Mouse (Mus musculus) intestine, postnatal 0 days (tissue): ENCODE results near the gene Sf3b6. TPM values are rescaled to one million over a fixed set of nuclear protein-coding genes. Genes with fewer than 3 reads are reported as not detected.

ENCODE experiments used
- ATAC-seq: fragments of 200-750 bp; cut with Nextera tagmentation; 2 replicates; pipeline ENCODE4 v1.8.0; 2017; ENCODE audit warnings: mild to moderate bottlenecking, moderate TSS enrichment, moderate library complexity
- H3K27ac ChIP-seq: fragments of 300-500 bp; sonication (generic); 2 replicates; pipeline ENCODE4 v1.5.1; 2014; ENCODE audit warnings: mild to moderate bottlenecking, low read depth, low read length, moderate library complexity
- H3K27me3 ChIP-seq: fragments of 300-500 bp; sonication (generic); replicated peaks from 2 replicates; pipeline ENCODE4 v1.6.1; 2014; ENCODE audit warnings: low read length, mixed read lengths; ENCODE audit not compliant: control insufficient read depth, insufficient read depth
- H3K36me3 ChIP-seq: fragments of 300-500 bp; sonication (generic); 2 replicates; pipeline ENCODE4 v1.6.1; 2014; ENCODE audit warnings: mild to moderate bottlenecking, moderate library complexity; ENCODE audit not compliant: control insufficient read depth, insufficient read depth
- H3K4me1 ChIP-seq: fragments of 300-500 bp; sonication (generic); replicated peaks from 2 replicates; pipeline ENCODE4 v1.6.1; 2014; ENCODE audit warnings: antibody characterized with exemption, low read length, mixed read lengths; ENCODE audit not compliant: control insufficient read depth, insufficient read depth
- H3K4me2 ChIP-seq: fragments of 300-500 bp; sonication (generic); replicated peaks from 2 replicates; pipeline ENCODE4 v1.6.1; 2014; ENCODE audit warnings: low read depth, mild to moderate bottlenecking, moderate library complexity
- H3K4me3 ChIP-seq: fragments of 300-500 bp; sonication (generic); 2 replicates; pipeline ENCODE4 v1.5.1; 2014; ENCODE audit warnings: low read depth, low read length
- H3K9ac ChIP-seq: fragments of 300-500 bp; sonication (generic); 2 replicates; pipeline ENCODE4 v1.6.1; 2014; ENCODE audit warnings: mild to moderate bottlenecking, low read depth, low read length
- H3K9me3 ChIP-seq: fragments of 300-500 bp; sonication (generic); 2 replicates; pipeline ENCODE4 v1.6.1; 2016; ENCODE audit warnings: mixed run types; ENCODE audit not compliant: control insufficient read depth
- CTCF ChIP-seq: sonication (generic); IDR thresholded peaks from 2 replicates; pipeline ENCODE4 v1.5.1; 2016; ENCODE audit warnings: low read depth, mild to moderate bottlenecking, control low read depth, antibody characterized with exemption, moderate library complexity
- WGBS: fragments of 180-500 bp; shearing (Covaris S2); extraction: QIAGEN DNeasy Blood & Tissue Kit; methylation state at CpG from one replicate; pipeline ENCODE4 v1.1.7; 2014; 5-methylcytosine and 5-hydroxymethylcytosine counted together
- polyA plus RNA-seq: library from polyadenylated mRNA; unstranded; fragments of >200 nt; fragmentation: Nextera tagmentation; extraction: Ambion mirVana; gene quantifications from 2 replicates; pipeline ENCODE4 v1.2.1, GENCODE M21; 2015

Sf3b6 gene
- polyA plus RNA-seq, 1 experiment from 2014 or later = 375 TPM

DNA sequence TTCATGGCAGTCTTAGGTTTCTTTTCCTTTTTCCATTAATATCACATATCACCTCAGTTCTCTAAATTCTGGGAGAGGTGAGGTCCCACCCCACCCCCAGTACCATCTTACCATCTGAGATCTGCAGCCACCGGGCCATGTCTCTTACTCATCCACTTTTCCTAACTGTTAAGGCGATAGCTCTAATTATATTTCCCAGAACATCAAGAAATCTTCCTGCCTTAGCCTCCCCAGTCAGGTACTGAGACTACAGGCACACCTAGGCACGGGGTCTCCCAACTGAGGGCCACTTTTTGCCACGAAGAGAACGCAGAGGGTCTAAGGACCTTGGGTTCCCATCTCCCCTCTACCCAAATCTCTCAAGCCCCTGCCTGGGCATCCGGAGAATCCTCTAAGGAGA is 56.2 kb downstream of the Sf3b6 start:
- Histone ChIP-seq H3K4me2 (peak overlapping the region; percentile 63), H3K27ac (no peak overlapping the region), H3K36me3 (no peaks in the 10 kb centered on the region), H3K9me3 (no peaks in the 10 kb centered on the region), H3K27me3 (no peaks in the 10 kb centered on the region), H3K4me1 (0 out of 2 replicates have a peak, but pooled peaks cover 3% of the 10 kb centered on the region), H3K4me3 (no peak overlapping the region), H3K9ac (no peak overlapping the region)
- no peak for TF ChIP-seq CTCF
- WGBS = 78% methylated on average over 6 of the region's 6 CpGs
- ATAC-seq = no peak

DNA sequence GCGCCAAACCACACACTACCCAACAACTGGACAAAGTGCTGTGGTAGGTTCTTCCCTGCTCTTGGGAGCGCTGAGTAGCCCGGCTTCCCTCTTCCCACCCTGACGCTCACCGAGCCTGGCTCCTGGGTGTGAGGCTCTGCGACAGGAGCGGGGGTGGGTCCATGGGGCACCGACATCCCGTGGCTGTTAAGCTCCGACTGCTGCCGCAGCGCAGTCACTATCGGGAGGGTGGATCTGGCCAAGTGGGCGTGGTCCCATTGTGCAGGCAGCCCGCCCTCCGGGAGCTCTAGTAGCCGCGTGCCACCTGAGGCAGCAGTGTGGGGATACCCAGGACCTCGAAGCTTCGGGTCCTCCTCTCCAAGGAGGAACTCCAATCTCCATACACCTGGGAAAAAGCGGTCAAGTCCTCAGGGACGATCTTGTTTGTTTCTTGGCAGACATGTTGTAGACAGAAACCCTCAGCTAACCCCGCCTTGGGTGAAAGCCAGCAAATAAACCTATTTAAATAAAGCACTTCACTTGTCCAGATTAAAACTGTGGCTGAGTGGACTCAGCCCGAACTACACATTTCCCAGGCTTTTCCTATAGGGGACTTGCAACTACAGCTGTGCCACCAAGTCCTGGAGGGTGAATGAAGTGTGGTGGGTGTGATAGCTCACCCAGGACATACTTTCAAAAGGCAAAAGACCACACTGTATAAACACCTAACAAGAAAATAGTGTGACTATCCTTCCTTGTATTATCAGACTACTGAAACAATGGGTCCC is 57.0 kb downstream of the Sf3b6 start, which contains the start of gene Mfsd2b:
TSS of gene Mfsd2b (minus strand) at position 199 of the 767 bp plus-strand sequence.
- peak; percentile 84 for ATAC-seq
- peak within 1 kb of the TSS; percentile 63 for H3K4me2 ChIP-seq
- no peak within 1 kb of the TSS for H3K9ac ChIP-seq
- no peaks in the 10 kb centered on the region for H3K27me3 ChIP-seq
- H3K9me3 ChIP-seq = no peaks in the 10 kb centered on the region
- H3K4me1 ChIP-seq = 0 out of 2 replicates have a peak, but pooled peaks cover 3% of the 10 kb centered on the region
- H3K27ac ChIP-seq = no peak within 1 kb of the TSS
- WGBS = under 1% methylated on average over 24 of the region's 24 CpGs
- TF ChIP-seq CTCF = no peak
- H3K4me3 ChIP-seq = peak within 1 kb of the TSS; percentile 21
- H3K36me3 ChIP-seq = peaks cover 2% of the 10 kb centered on the region

- no peak for TF ChIP-seq CTCF
- 0 out of 2 replicates have a peak, but pooled peaks cover 3% of the 10 kb centered on the region for H3K4me1 ChIP-seq
Measured at GRCm38 (mm10) chr12:4875623-4876022, 58.3 kb downstream of the Sf3b6 start.

More at GRCm38 (mm10) chr12:4875623-4876022, 58.3 kb downstream of the Sf3b6 start:
- Histone ChIP-seq H3K36me3 (peaks cover 5% of the 10 kb centered on the region), H3K4me3 (no peak overlapping the region), H3K27ac (peak overlapping the region; percentile 11; the same call in 1 of the 2 replicates), H3K4me2 (peak overlapping the region; percentile 40), H3K9me3 (no peaks in the 10 kb centered on the region), H3K27me3 (no peaks in the 10 kb centered on the region), H3K9ac (no peak overlapping the region)
- ATAC-seq = peak; percentile 43; the same call in 1 of the 2 replicates
- 48% methylated on average over 8 of the region's 8 CpGs for WGBS

Other genes with a start within 250 kb of the Sf3b6 start
- gene Itsn2, start 224.9 kb upstream of the Sf3b6 start, polyA plus RNA-seq = 26.1 and 27.1 TPM in 2 replicates
- not detected in 2 replicates for gene Gm3625, start 224.6 kb upstream of the Sf3b6 start, polyA plus RNA-seq
- gene Fam228a, start 79.1 kb upstream of the Sf3b6 start, polyA plus RNA-seq = 0.07 TPM in 1 of 2 replicates, not detected in the other
- 0.97 and 1.0 TPM in 2 replicates for gene Pfn4, start 48.5 kb upstream of the Sf3b6 start, polyA plus RNA-seq
- 0.67 and 1.0 TPM in 2 replicates for gene Fam228b, start 48.3 kb upstream of the Sf3b6 start, polyA plus RNA-seq
- 16.2 and 20.6 TPM in 2 replicates for gene Fkbp1b, start 24.0 kb downstream of the Sf3b6 start, polyA plus RNA-seq
- gene Wdcp, start 25.8 kb downstream of the Sf3b6 start, polyA plus RNA-seq = 7.3 and 8.7 TPM in 2 replicates
- gene Mfsd2b, start 56.8 kb downstream of the Sf3b6 start, polyA plus RNA-seq = 0.55 and 0.61 TPM in 2 replicates
- 45.0 and 49.3 TPM in 2 replicates for gene Ubxn2a, start 90.2 kb downstream of the Sf3b6 start, polyA plus RNA-seq
- 5.5 and 7.6 TPM in 2 replicates for gene Atad2b, start 99.8 kb downstream of the Sf3b6 start, polyA plus RNA-seq